In genomic region chr17:3162905-3163304, GRCm38 (mm10) we compare ENCODE assay signal across 24 mouse cellular contexts. TPM values are rescaled to one million over a fixed set of nuclear protein-coding genes. Genes with fewer than 3 reads are reported as not detected.
DNase-seq lines count a peak whose midpoint lies in the region; TF ChIP-seq lines count a peak whose summit lies in the region.
"Had no signal": no experiment of that assay in that cellular context is flagged by ENCODE, and none has a peak within 500 bp of the region (broad histone marks: within the 10 kb centered on the region; RNA-seq: fewer than 3 reads in every experiment).

No protein-coding gene starts in this region.

- no peaks in the 10 kb centered on the region for H3K4me1 ChIP-seq in thymus, adult 2 months (replicated peaks; ENCODE audit: control insufficient read depth, insufficient read depth, low read length)
- H3K4me1 ChIP-seq: embryonic facial prominence, embryonic 15.5 days; forebrain, embryonic 13.5 days; heart, embryonic 13.5 days; limb, embryonic 12.5 days; liver, embryonic 15.5 days; midbrain, embryonic 13.5 days had no signal

- 96% methylated on average over 4 of the region's 4 CpGs for WGBS in thymus, adult 2 months

- peaks cover 29% of the 10 kb centered on the region for H3K36me3 ChIP-seq in thymus, adult 2 months (ENCODE audit: control insufficient read depth, insufficient read depth, low read length)

- peak overlapping the region; percentile 17; the same call in 1 of the 2 replicates for H3K27ac ChIP-seq in gastrocnemius, adult 2 months
- no peak overlapping the region for H3K27ac ChIP-seq in thymus, adult 2 months (ENCODE audit: control insufficient read depth, insufficient read depth, low read length)
- H3K27ac ChIP-seq: embryonic facial prominence, embryonic 15.5 days; forebrain, embryonic 13.5 days; heart, adult 2 months; heart, embryonic 13.5 days; hindbrain, embryonic 14.5 days; left cerebral cortex, adult 2 months; limb, embryonic 12.5 days; liver, embryonic 15.5 days; macrophage; midbrain, embryonic 13.5 days had no signal

- TF ChIP-seq CTCF in gastrocnemius, adult 2 months (IDR thresholded peaks at IDR 0.05): no peak
- TF ChIP-seq CTCF in thymus, adult 2 months (IDR thresholded peaks at IDR 0.05; ENCODE audit: borderline replicate concordance, control insufficient read depth, extremely low read depth, insufficient read depth, low read length, poor library complexity): no peak

- no peaks in the 10 kb centered on the region for H3K27me3 ChIP-seq in thymus, adult 2 months (ENCODE audit: control insufficient read depth, insufficient read depth, low read length)
- H3K27me3 ChIP-seq: embryonic facial prominence, embryonic 15.5 days; forebrain, embryonic 13.5 days; heart, embryonic 13.5 days; limb, embryonic 12.5 days; liver, embryonic 15.5 days; midbrain, embryonic 13.5 days had no signal

- TF ChIP-seq POLR2A in thymus, adult 2 months (IDR thresholded peaks at IDR 0.05; ENCODE audit: control insufficient read depth, extremely low read depth, insufficient read depth, low read length, poor library complexity): no peak

- intact Hi-C loops in gastrocnemius, adult 2 months (cut with DNase I): no loop called here

- peak; percentile 70 for DNase-seq in gastrocnemius, adult 2 months
- DNase-seq in gastrocnemius, postnatal 4 days (ENCODE audit: low spot score in 2 of 2): no peak
- DNase-seq in urinary bladder, postnatal 14 days (ENCODE audit: low spot score): peak; percentile 43
- no peak for DNase-seq in urinary bladder, postnatal 25 days (ENCODE audit: low spot score)
- DNase-seq in gastrocnemius, postnatal 25 days: peak; percentile 17
- DNase-seq in skeletal muscle tissue, adult 2 months (ENCODE audit: low read depth, low spot score): peak; percentile 26
- no peak for DNase-seq in thymus, postnatal 25 days
- DNase-seq in thymus, adult 2 months: no peak
- DNase-seq: adrenal gland, postnatal 25 days; cerebellum, adult 11-12 months; cerebellum, adult 9-11 months; heart, adult 2 months; kidney, adult 9 months; kidney, postnatal 25 days; retina, postnatal 1 day had no signal

- no peak overlapping the region for H3K4me3 ChIP-seq in gastrocnemius, adult 2 months
- H3K4me3 ChIP-seq in thymus, adult 2 months (ENCODE audit: control insufficient read depth, insufficient read depth, low read length): no peak overlapping the region
- H3K4me3 ChIP-seq: embryonic facial prominence, embryonic 15.5 days; forebrain, embryonic 13.5 days; heart, adult 2 months; heart, embryonic 13.5 days; left cerebral cortex, adult 2 months; limb, embryonic 12.5 days; liver, embryonic 15.5 days; midbrain, embryonic 13.5 days had no signal

RNA-seq across cellular contexts. Expression of gene Scaf8, which starts 48.1 kb away (rescaled TPM):
- 10 to 100 TPM; 22.6 to 25.2 TPM for total RNA-seq in gastrocnemius, adult 2 months (2021)
- total RNA-seq in gastrocnemius, postnatal 4 days (2021): 10 to 100 TPM; 42.4 to 47.1 TPM
- total RNA-seq in gastrocnemius, postnatal 25 days (2021): 10 to 100 TPM; 17.9 to 20.1 TPM
- polyA plus RNA-seq in thymus, adult 2 months (2012; rRNA removed): 52.7 and 62.9 TPM in 2 replicates

Comparison
In these comparisons a context has a peak if more than half of its experiments do, and no peak if none do; other contexts are left out.
1. DNase-seq: peak in gastrocnemius, adult 2 months (single experiment), urinary bladder, postnatal 14 days (single experiment), gastrocnemius, postnatal 25 days (single experiment) and skeletal muscle tissue, adult 2 months (single experiment); none in gastrocnemius, postnatal 4 days (0 of 2), urinary bladder, postnatal 25 days (single experiment), thymus, postnatal 25 days (single experiment) and thymus, adult 2 months (single experiment).